Mouse (Mus musculus): Measurements from ENCODE around the gene Htra2. TPM values are rescaled to one million over a fixed set of nuclear protein-coding genes. Genes with fewer than 3 reads are reported as not detected.

Gene Htra2
- polyA plus RNA-seq, 1 experiment from 2014 or later = 68.7 TPM

- no peaks in the 10 kb centered on the region for H3K36me3 ChIP-seq
- H3K9me3 ChIP-seq = no peaks in the 10 kb centered on the region
- no peak overlapping the region for H3K4me2 ChIP-seq
- H3K4me3 ChIP-seq (replicated peaks) = no peak overlapping the region
- H3K4me1 ChIP-seq (replicated peaks) = peaks cover 6% of the 10 kb centered on the region
- ATAC-seq (ENCODE audit: insufficient number of reproducible peaks, insufficient read depth, low FRiP score, low TSS enrichment, low read depth) = no peak
- no peak overlapping the region for H3K27ac ChIP-seq
- 59% methylated on average over 3 of the region's 3 CpGs for WGBS
- H3K27me3 ChIP-seq = no peaks in the 10 kb centered on the region
- H3K9ac ChIP-seq (replicated peaks) = no peak overlapping the region
Measured at GRCm38 (mm10) chr6:83017190-83017589, 37.9 kb downstream of the Htra2 start.

GRCm38 (mm10) chr6:83015749-83016148, 39.3 kb downstream of the Htra2 start:
- ATAC-seq (ENCODE audit: insufficient number of reproducible peaks, insufficient read depth, low FRiP score, low TSS enrichment, low read depth) = no peak
- WGBS = 95% methylated on average over 2 of the region's 2 CpGs
- Histone ChIP-seq H3K9me3 (no peaks in the 10 kb centered on the region), H3K4me1 (replicated peaks) (peaks cover 6% of the 10 kb centered on the region), H3K27me3 (no peaks in the 10 kb centered on the region), H3K27ac (no peak overlapping the region), H3K4me3 (replicated peaks) (no peak overlapping the region), H3K36me3 (no peaks in the 10 kb centered on the region), H3K9ac (replicated peaks) (no peak overlapping the region), H3K4me2 (no peak overlapping the region)

GRCm38 (mm10) chr6:83014482-83015466, 40.3 kb downstream of the Htra2 start:
- 76% methylated on average over 12 of the region's 12 CpGs for WGBS
- Histone ChIP-seq H3K27me3 (no peaks in the 10 kb centered on the region), H3K36me3 (no peaks in the 10 kb centered on the region), H3K4me1 (replicated peaks) (peaks cover 6% of the 10 kb centered on the region), H3K9me3 (no peaks in the 10 kb centered on the region), H3K9ac (replicated peaks) (no peak overlapping the region), H3K27ac (no peak overlapping the region), H3K4me2 (no peak overlapping the region), H3K4me3 (replicated peaks) (no peak overlapping the region)
- ATAC-seq (ENCODE audit: insufficient number of reproducible peaks, insufficient read depth, low FRiP score, low TSS enrichment, low read depth) = no peak

- no peaks in the 10 kb centered on the region for H3K27me3 ChIP-seq
- H3K4me2 ChIP-seq = no peak overlapping the region
- H3K9ac ChIP-seq (replicated peaks) = no peak overlapping the region
- H3K4me3 ChIP-seq (replicated peaks) = no peak overlapping the region
- no peaks in the 10 kb centered on the region for H3K36me3 ChIP-seq
- WGBS = 82% methylated on average over 5 of the region's 5 CpGs
- H3K4me1 ChIP-seq (replicated peaks) = peaks cover 6% of the 10 kb centered on the region
- ATAC-seq (ENCODE audit: insufficient number of reproducible peaks, insufficient read depth, low FRiP score, low TSS enrichment, low read depth) = no peak
- 0 out of 2 replicates have a peak overlapping the region, but pooled peaks have one; percentile 50 for H3K27ac ChIP-seq
- H3K9me3 ChIP-seq = no peaks in the 10 kb centered on the region
Measured at GRCm38 (mm10) chr6:83013444-83013843, 41.6 kb downstream of the Htra2 start.

GRCm38 (mm10) chr6:83011756-83012155, 43.3 kb downstream of the Htra2 start:
- Histone ChIP-seq H3K9ac (replicated peaks) (no peak overlapping the region), H3K27me3 (no peaks in the 10 kb centered on the region), H3K4me2 (no peak overlapping the region), H3K36me3 (no peaks in the 10 kb centered on the region), H3K9me3 (no peaks in the 10 kb centered on the region), H3K4me3 (replicated peaks) (no peak overlapping the region), H3K4me1 (replicated peaks) (peaks cover 4% of the 10 kb centered on the region), H3K27ac (no peak overlapping the region)
- no peak for ATAC-seq (ENCODE audit: insufficient number of reproducible peaks, insufficient read depth, low FRiP score, low TSS enrichment, low read depth)
- WGBS = 76% methylated on average over 6 of the region's 6 CpGs

- no peak overlapping the region for H3K27ac ChIP-seq
- H3K4me2 ChIP-seq = no peak overlapping the region
- no peaks in the 10 kb centered on the region for H3K36me3 ChIP-seq
- no peaks in the 10 kb centered on the region for H3K9me3 ChIP-seq
- ATAC-seq (ENCODE audit: insufficient number of reproducible peaks, insufficient read depth, low FRiP score, low TSS enrichment, low read depth) = no peak
- H3K4me1 ChIP-seq (replicated peaks) = peaks cover 4% of the 10 kb centered on the region
- no peaks in the 10 kb centered on the region for H3K27me3 ChIP-seq
- H3K4me3 ChIP-seq (replicated peaks) = no peak overlapping the region
- 87% methylated on average over 7 of the region's 7 CpGs for WGBS
- no peak overlapping the region for H3K9ac ChIP-seq (replicated peaks)
Measured at GRCm38 (mm10) chr6:83011255-83011654, 43.8 kb downstream of the Htra2 start.

GRCm38 (mm10) chr6:83010010-83010409, 45.1 kb downstream of the Htra2 start:
- Histone ChIP-seq H3K9me3 (no peaks in the 10 kb centered on the region), H3K4me3 (replicated peaks) (no peak overlapping the region), H3K4me1 (replicated peaks) (peaks cover 4% of the 10 kb centered on the region), H3K27ac (no peak overlapping the region), H3K27me3 (no peaks in the 10 kb centered on the region), H3K9ac (replicated peaks) (no peak overlapping the region), H3K4me2 (no peak overlapping the region), H3K36me3 (no peaks in the 10 kb centered on the region)
- ATAC-seq (ENCODE audit: insufficient number of reproducible peaks, insufficient read depth, low FRiP score, low TSS enrichment, low read depth) = no peak
- 71% methylated on average over 7 of the region's 7 CpGs for WGBS

GRCm38 (mm10) chr6:83008659-83009058, 46.4 kb downstream of the Htra2 start:
- H3K36me3 ChIP-seq = no peaks in the 10 kb centered on the region
- no peak for ATAC-seq (ENCODE audit: insufficient number of reproducible peaks, insufficient read depth, low FRiP score, low TSS enrichment, low read depth)
- H3K27ac ChIP-seq = no peak overlapping the region
- 54% methylated on average over 3 of the region's 3 CpGs for WGBS
- H3K4me1 ChIP-seq (replicated peaks) = peaks cover 4% of the 10 kb centered on the region
- H3K9me3 ChIP-seq = no peaks in the 10 kb centered on the region
- H3K4me2 ChIP-seq = no peak overlapping the region
- H3K4me3 ChIP-seq (replicated peaks) = no peak overlapping the region
- H3K9ac ChIP-seq (replicated peaks) = no peak overlapping the region
- H3K27me3 ChIP-seq = no peaks in the 10 kb centered on the region

- Histone ChIP-seq H3K9me3 (no peaks in the 10 kb centered on the region), H3K4me1 (replicated peaks) (no peaks in the 10 kb centered on the region), H3K27me3 (no peaks in the 10 kb centered on the region), H3K9ac (replicated peaks) (no peak overlapping the region), H3K4me2 (no peak overlapping the region), H3K4me3 (replicated peaks) (no peak overlapping the region), H3K36me3 (no peaks in the 10 kb centered on the region), H3K27ac (no peak overlapping the region)
- no peak for ATAC-seq (ENCODE audit: insufficient number of reproducible peaks, insufficient read depth, low FRiP score, low TSS enrichment, low read depth)
- WGBS = 78% methylated on average over 6 of the region's 6 CpGs
Measured at GRCm38 (mm10) chr6:83006114-83006513, 49.0 kb downstream of the Htra2 start.

GRCm38 (mm10) chr6:83005444-83006011, 49.5 kb downstream of the Htra2 start:
- H3K4me1 ChIP-seq (replicated peaks) = no peaks in the 10 kb centered on the region
- H3K9ac ChIP-seq (replicated peaks) = no peak overlapping the region
- H3K27ac ChIP-seq = no peak overlapping the region
- no peak overlapping the region for H3K4me2 ChIP-seq
- ATAC-seq (ENCODE audit: insufficient number of reproducible peaks, insufficient read depth, low FRiP score, low TSS enrichment, low read depth) = no peak
- 79% methylated on average over 10 of the region's 10 CpGs for WGBS
- H3K4me3 ChIP-seq (replicated peaks) = no peak overlapping the region
- H3K9me3 ChIP-seq = no peaks in the 10 kb centered on the region
- no peaks in the 10 kb centered on the region for H3K36me3 ChIP-seq
- H3K27me3 ChIP-seq = no peaks in the 10 kb centered on the region

GRCm38 (mm10) chr6:83004872-83005271, 50.2 kb downstream of the Htra2 start:
- no peak for ATAC-seq (ENCODE audit: insufficient number of reproducible peaks, insufficient read depth, low FRiP score, low TSS enrichment, low read depth)
- H3K27me3 ChIP-seq = no peaks in the 10 kb centered on the region
- no peaks in the 10 kb centered on the region for H3K4me1 ChIP-seq (replicated peaks)
- H3K4me2 ChIP-seq = no peak overlapping the region
- no peaks in the 10 kb centered on the region for H3K36me3 ChIP-seq
- WGBS = 66% methylated on average over 7 of the region's 7 CpGs
- no peak overlapping the region for H3K4me3 ChIP-seq (replicated peaks)
- no peak overlapping the region for H3K9ac ChIP-seq (replicated peaks)
- H3K27ac ChIP-seq = no peak overlapping the region
- no peaks in the 10 kb centered on the region for H3K9me3 ChIP-seq
